Mouse (Mus musculus) heart, postnatal 0 days (tissue): Measurements from ENCODE around the gene Micu1. TPM values are rescaled to one million over a fixed set of nuclear protein-coding genes. Genes with fewer than 3 reads are reported as not detected.

Experiments used
- ATAC-seq: fragments of 200-750 bp; cut with Nextera tagmentation; 2 replicates; pipeline ENCODE4 v1.8.0; 2017; ENCODE audit warnings: low read depth, moderate number of reproducible peaks, moderate library complexity; ENCODE audit not compliant: insufficient read depth
- DNase-seq: peaks from one replicate; pipeline ENCODE4 v3.0.0-alpha.2; 2016; ENCODE audit warnings: low spot score
- H3K27ac ChIP-seq: fragments of 300-500 bp; sonication (generic); 2 replicates; pipeline ENCODE4 v1.5.1; 2014; ENCODE audit warnings: low read depth, mild to moderate bottlenecking
- H3K27me3 ChIP-seq: fragments of 300-500 bp; sonication (generic); 2 replicates; pipeline ENCODE4 v1.6.1; 2014; ENCODE audit warnings: low read length, mixed read lengths; ENCODE audit not compliant: control insufficient read depth, insufficient read depth
- H3K36me3 ChIP-seq: fragments of 300-500 bp; sonication (generic); replicated peaks from 2 replicates; pipeline ENCODE4 v1.6.1; 2014; ENCODE audit warnings: low read length, mixed read lengths; ENCODE audit not compliant: control insufficient read depth, insufficient read depth
- H3K4me1 ChIP-seq: fragments of 300-500 bp; sonication (generic); 2 replicates; pipeline ENCODE4 v1.6.1; 2014; ENCODE audit warnings: antibody characterized with exemption; ENCODE audit not compliant: control insufficient read depth, insufficient read depth
- H3K4me2 ChIP-seq: fragments of 300-500 bp; sonication (generic); 2 replicates; pipeline ENCODE4 v1.6.1; 2014; ENCODE audit warnings: low read depth, mild to moderate bottlenecking, low read length, moderate library complexity
- H3K4me3 ChIP-seq: fragments of 300-500 bp; sonication (generic); 2 replicates; pipeline ENCODE4 v1.5.1; 2014; ENCODE audit warnings: low read depth, low read length
- H3K9ac ChIP-seq: fragments of 300-500 bp; sonication (generic); replicated peaks from 2 replicates; pipeline ENCODE4 v1.6.1; 2014; ENCODE audit warnings: low read depth, low read length, mixed read lengths
- H3K9me3 ChIP-seq: fragments of 300-500 bp; sonication (generic); replicated peaks from 2 replicates; pipeline ENCODE4 v1.6.1; 2016; ENCODE audit warnings: low read length; ENCODE audit not compliant: control insufficient read depth
- CTCF ChIP-seq: IDR thresholded peaks from 2 replicates; pipeline ENCODE4 v1.5.1; 2016; ENCODE audit warnings: antibody characterized with exemption, control low read depth, low read depth
- EP300 ChIP-seq: IDR thresholded peaks from 2 replicates; pipeline ENCODE4 v1.6.1; 2016; ENCODE audit warnings: antibody characterized with exemption, low read depth
- WGBS: fragments of 180-500 bp; shearing (Covaris S2); extraction: QIAGEN DNeasy Blood & Tissue Kit; methylation state at CpG from one replicate; pipeline ENCODE4 v1.1.7; 2014; 5-methylcytosine and 5-hydroxymethylcytosine counted together
- polyA plus RNA-seq: library from polyadenylated mRNA; unstranded; fragments of >200 nt; fragmentation: Nextera tagmentation; extraction: Ambion mirVana; gene quantifications from 2 replicates; pipeline ENCODE4 v1.2.1, GENCODE M21; 2015
- total RNA-seq: library from RNA; depleted of rRNA; stranded (reverse); fragments of >200 nt; gene quantifications from 2 replicates; pipeline ENCODE4 v1.2.3, GENCODE M21; 2014; ENCODE audit warnings: low replicate concordance

Micu1 gene
- total and polyA plus RNA-seq, 2 experiments from 2014 or later, result 23.9 to 25.0 TPM

GRCm38 (mm10) chr10:59860684-59861083, 158.4 kb downstream of the Micu1 start:
- no peak overlapping the region for H3K27ac ChIP-seq
- DNase-seq (no peak), ATAC-seq (no peak)
- peaks cover 12% of the 10 kb centered on the region; the same call in 1 of the 2 replicates for H3K36me3 ChIP-seq
- H3K4me2 ChIP-seq, result no peak overlapping the region
- 69% methylated on average over 9 of the region's 9 CpGs for WGBS
- H3K4me1 ChIP-seq, result no peaks in the 10 kb centered on the region
- no peaks in the 10 kb centered on the region for H3K9me3 ChIP-seq
- H3K9ac ChIP-seq, result no peak overlapping the region
- H3K27me3 ChIP-seq, result no peaks in the 10 kb centered on the region
- TF ChIP-seq CTCF, result no peak
- TF ChIP-seq EP300, result no peak
- no peak overlapping the region for H3K4me3 ChIP-seq

- ATAC-seq (no peak), DNase-seq (no peak)
- Histone ChIP-seq H3K4me3 (no peak overlapping the region), H3K27me3 (no peaks in the 10 kb centered on the region), H3K9me3 (no peaks in the 10 kb centered on the region), H3K36me3 (peaks cover 12% of the 10 kb centered on the region; the same call in 1 of the 2 replicates), H3K9ac (no peak overlapping the region), H3K4me2 (no peak overlapping the region), H3K4me1 (no peaks in the 10 kb centered on the region), H3K27ac (no peak overlapping the region)
- no peak for TF ChIP-seq CTCF
- TF ChIP-seq EP300, result no peak
- 77% methylated on average over 10 of the region's 10 CpGs for WGBS
These were observed 158.9 kb downstream of the Micu1 start for GRCm38 (mm10) chr10:59861201-59861600.

GRCm38 (mm10) chr10:59862816-59863440, 160.7 kb downstream of the Micu1 start:
- Histone ChIP-seq H3K36me3 (peaks cover 12% of the 10 kb centered on the region; the same call in 1 of the 2 replicates), H3K27ac (no peak overlapping the region), H3K4me1 (no peaks in the 10 kb centered on the region), H3K4me3 (no peak overlapping the region), H3K9me3 (no peaks in the 10 kb centered on the region), H3K4me2 (no peak overlapping the region), H3K9ac (no peak overlapping the region), H3K27me3 (no peaks in the 10 kb centered on the region)
- DNase-seq (no peak), ATAC-seq (no peak)
- no peak for TF ChIP-seq EP300
- no peak for TF ChIP-seq CTCF
- 85% methylated on average over 6 of the region's 6 CpGs for WGBS

- Histone ChIP-seq H3K36me3 (peaks cover 12% of the 10 kb centered on the region; the same call in 1 of the 2 replicates), H3K4me1 (no peaks in the 10 kb centered on the region), H3K27me3 (no peaks in the 10 kb centered on the region), H3K9ac (no peak overlapping the region), H3K9me3 (no peaks in the 10 kb centered on the region), H3K4me3 (no peak overlapping the region), H3K27ac (no peak overlapping the region), H3K4me2 (no peak overlapping the region)
- no peak for TF ChIP-seq EP300
- TF ChIP-seq CTCF, result no peak
- 48% methylated on average over 4 of the region's 4 CpGs for WGBS
- no peak for ATAC-seq
- DNase-seq, result no peak
These were observed 161.3 kb downstream of the Micu1 start for GRCm38 (mm10) chr10:59863620-59864019.

GRCm38 (mm10) chr10:59864232-59864875, 162.1 kb downstream of the Micu1 start:
- Histone ChIP-seq H3K9ac (no peak overlapping the region), H3K4me2 (no peak overlapping the region), H3K27ac (no peak overlapping the region), H3K4me3 (no peak overlapping the region), H3K4me1 (no peaks in the 10 kb centered on the region), H3K27me3 (no peaks in the 10 kb centered on the region), H3K36me3 (peaks cover 12% of the 10 kb centered on the region; the same call in 1 of the 2 replicates), H3K9me3 (no peaks in the 10 kb centered on the region)
- TF ChIP-seq CTCF (no peak), EP300 (no peak)
- no peak for ATAC-seq
- WGBS, result 87% methylated on average over 19 of the region's 19 CpGs
- no peak for DNase-seq
